Mouse (Mus musculus): ENCODE results near the gene Pdia4.

GRCm38 (mm10) chr6:47816151-47816550, 2.9 kb upstream of the Pdia4 start:
- TF ChIP-seq CTCF (IDR thresholded peaks at IDR 0.05; ENCODE audit: low read depth) (no peak), EP300 (IDR thresholded peaks at IDR 0.05; ENCODE audit: low read depth) (no peak)

Data from heart, postnatal 0 days (tissue).